Mouse (Mus musculus) MEL (cell line): ENCODE measurements around the gene Fermt2. TPM values are rescaled to one million over a fixed set of nuclear protein-coding genes. Genes with fewer than 3 reads are reported as not detected.

Experiments used
- DNase-seq: peaks from one replicate; pipeline ENCODE4 v3.0.0; 2011; ENCODE audit warnings: low read depth, low spot score
- H3K27ac ChIP-seq: 2 replicates; pipeline ENCODE4 v1.5.1; 2012; ENCODE audit warnings: low read depth, mild to moderate bottlenecking, control low read depth, low read length, moderate library complexity; ENCODE audit not compliant: control insufficient read depth
- H3K27me3 ChIP-seq, 2 experiments: fragments of 150-350 bp in 1 of 2; sonication (generic) in 1 of 2; 2 replicates each; pipeline ENCODE4 v1.6.1; 2012; ENCODE audit warnings: low read length in 2 of 2, mild to moderate bottlenecking in 2 of 2, improper control_type of control experiment in 1 of 2, moderate library complexity in 1 of 2; ENCODE audit not compliant: insufficient read depth in 2 of 2, control insufficient read depth in 1 of 2
- H3K36me3 ChIP-seq, 2 experiments: 2 replicates each; pipeline ENCODE4 v1.6.1; 2012 to 2014; ENCODE audit warnings: low read length in 2 of 2, improper control_type of control experiment in 1 of 2, inconsistent platforms in 1 of 2, mild to moderate bottlenecking in 1 of 2; ENCODE audit not compliant: insufficient read depth in 2 of 2, control insufficient read depth in 1 of 2
- H3K4me1 ChIP-seq, 2 experiments: fragments of 150-350 bp in 1 of 2; sonication (generic) in 1 of 2; 2 replicates each; pipeline ENCODE4 v1.6.1; 2012; ENCODE audit warnings: low read length in 2 of 2, improper control_type of control experiment in 1 of 2, mild to moderate bottlenecking in 1 of 2; ENCODE audit not compliant: insufficient read depth in 2 of 2, control insufficient read depth in 1 of 2
- H3K4me3 ChIP-seq, 2 experiments: fragments of 150-350 bp in 1 of 2; sonication (generic) in 1 of 2; 2 replicates each; pipeline ENCODE4 v1.5.1; 2012; ENCODE audit warnings: low read depth in 2 of 2, low read length in 2 of 2, mild to moderate bottlenecking in 2 of 2, moderate library complexity in 2 of 2, control low read depth in 1 of 2, improper control_type of control experiment in 1 of 2; ENCODE audit not compliant: control insufficient read depth in 1 of 2, insufficient read depth in 1 of 2
- H3K79me2 ChIP-seq: 2 replicates; pipeline ENCODE4 v1.6.1; 2012; ENCODE audit warnings: mild to moderate bottlenecking, low read length, moderate library complexity; ENCODE audit not compliant: control insufficient read depth, poor library complexity, insufficient read depth
- H3K9ac ChIP-seq: 2 replicates; pipeline ENCODE4 v1.6.1; 2012; ENCODE audit warnings: low read depth, mild to moderate bottlenecking, control low read depth, low read length, moderate library complexity; ENCODE audit not compliant: control insufficient read depth, poor library complexity, severe bottlenecking
- H3K9me3 ChIP-seq: fragments of 150-350 bp; sonication (generic); replicated peaks from 2 replicates; pipeline ENCODE4 v1.6.1; 2012; ENCODE audit warnings: mild to moderate bottlenecking, low read length, improper control_type of control experiment, moderate library complexity; ENCODE audit not compliant: insufficient read depth
- CHD2 ChIP-seq: IDR thresholded peaks from 2 replicates; pipeline ENCODE4 v1.6.1; 2011; ENCODE audit warnings: low read length, improper control_type of control experiment
- E2F4 ChIP-seq: IDR thresholded peaks from 2 replicates; pipeline ENCODE4 v1.6.1; 2011; ENCODE audit warnings: low read depth, low read length, improper control_type of control experiment, borderline replicate concordance
- ELF1 ChIP-seq: IDR thresholded peaks from 2 replicates; pipeline ENCODE4 v1.6.1; 2014; ENCODE audit warnings: low read depth, mild to moderate bottlenecking, inconsistent platforms, low read length, improper control_type of control experiment, moderate library complexity
- GABPA ChIP-seq: IDR thresholded peaks from 2 replicates; pipeline ENCODE4 v1.6.1; 2012; ENCODE audit warnings: low read depth, mild to moderate bottlenecking, inconsistent platforms, low read length, improper control_type of control experiment, moderate library complexity
- GATA1 ChIP-seq: IDR thresholded peaks from 2 replicates; pipeline ENCODE4 v1.6.1; 2011; ENCODE audit warnings: low read depth, low read length, improper control_type of control experiment
- HCFC1 ChIP-seq: IDR thresholded peaks from 2 replicates; pipeline ENCODE4 v1.6.1; 2012; ENCODE audit warnings: low read depth, mild to moderate bottlenecking, inconsistent platforms, low read length, improper control_type of control experiment, moderate library complexity
- MAZ ChIP-seq: IDR thresholded peaks from 2 replicates; pipeline ENCODE4 v1.6.1; 2012; ENCODE audit warnings: low read depth, mild to moderate bottlenecking, inconsistent platforms, low read length, improper control_type of control experiment
- MYB ChIP-seq: IDR thresholded peaks from 2 replicates; pipeline ENCODE4 v1.6.1; 2011; ENCODE audit warnings: mild to moderate bottlenecking, low read depth, low read length, improper control_type of control experiment
- MYC ChIP-seq: IDR thresholded peaks from 2 replicates; pipeline ENCODE4 v1.6.1; 2011; ENCODE audit warnings: low read depth, mild to moderate bottlenecking, low read length, improper control_type of control experiment, moderate library complexity
- NELFE ChIP-seq: IDR thresholded peaks from 2 replicates; pipeline ENCODE4 v1.6.1; 2011; ENCODE audit warnings: low read depth, low read length, improper control_type of control experiment
- NRF1 ChIP-seq: IDR thresholded peaks from 2 replicates; pipeline ENCODE4 v1.6.1; 2014; ENCODE audit warnings: low read depth, mild to moderate bottlenecking, inconsistent platforms, low read length, improper control_type of control experiment, moderate library complexity; ENCODE audit not compliant: poor library complexity, insufficient read depth, severe bottlenecking
- POLR2A ChIP-seq, 2 experiments: IDR thresholded peaks; 2 replicates each; pipeline ENCODE4 v1.6.1; 2011 to 2012; ENCODE audit warnings: low read length in 2 of 2, mild to moderate bottlenecking in 2 of 2, control low read depth in 1 of 2, improper control_type of control experiment in 1 of 2, low read depth in 1 of 2, moderate library complexity in 1 of 2; ENCODE audit not compliant: control insufficient read depth in 1 of 2, insufficient read depth in 1 of 2, poor library complexity in 1 of 2
- POLR2AphosphoS2 ChIP-seq: IDR thresholded peaks from 2 replicates; pipeline ENCODE4 v1.6.1; 2011; ENCODE audit warnings: low read length, improper control_type of control experiment
- POLR2AphosphoS5 ChIP-seq: IDR thresholded peaks from 2 replicates; pipeline ENCODE4 v1.6.1; 2012; ENCODE audit warnings: low read depth, borderline replicate concordance, mild to moderate bottlenecking, inconsistent platforms, low read length, moderate library complexity, mixed read lengths
- SMC3 ChIP-seq: IDR thresholded peaks from 2 replicates; pipeline ENCODE4 v1.6.1; 2011; ENCODE audit warnings: low read depth, low read length, improper control_type of control experiment
- TAL1 ChIP-seq: IDR thresholded peaks from 2 replicates; pipeline ENCODE4 v1.6.1; 2012; ENCODE audit warnings: mild to moderate bottlenecking, inconsistent platforms, low read length, moderate library complexity, mixed read lengths
- TBP ChIP-seq: IDR thresholded peaks from 2 replicates; pipeline ENCODE4 v1.8.0; 2011; ENCODE audit warnings: low read depth, low read length, improper control_type of control experiment
- ZKSCAN1 ChIP-seq: IDR thresholded peaks from 2 replicates; pipeline ENCODE4 v1.6.1; 2012; ENCODE audit warnings: low read depth, mild to moderate bottlenecking, inconsistent platforms, low read length, improper control_type of control experiment, moderate library complexity
- ZMIZ1 ChIP-seq: IDR thresholded peaks from 2 replicates; pipeline ENCODE4 v1.6.1; 2012; ENCODE audit warnings: low read depth, mild to moderate bottlenecking, inconsistent platforms, low read length, improper control_type of control experiment, moderate library complexity
- ZNF384 ChIP-seq: IDR thresholded peaks from 2 replicates; pipeline ENCODE4 v1.6.1; 2012; ENCODE audit warnings: low read depth, mild to moderate bottlenecking, inconsistent platforms, low read length, improper control_type of control experiment
- polyA plus RNA-seq, 2 experiments: library from polyadenylated mRNA; stranded (reverse) in 1 of 2; unstranded in 1 of 2; fragments of >175 nt in 1 of 2; fragments of >200 nt in 1 of 2; gene quantifications; 2 replicates each; pipeline versions ENCODE4 v1.2.1 to v1.2.4; 2012; ENCODE audit warnings: low replicate concordance in 2 of 2, low read depth in 1 of 2; ENCODE audit not compliant: insufficient read length in 2 of 2, insufficient read depth in 1 of 2, missing spikeins in 1 of 2
- total RNA-seq: library from RNA; depleted of rRNA; stranded (reverse); fragments of 300-350 nt; gene quantifications from 2 replicates; pipeline ENCODE4 v1.2.3, GENCODE M21; 2012

The Fermt2 gene
- total and polyA plus RNA-seq, 3 experiments: not detected

DNA sequence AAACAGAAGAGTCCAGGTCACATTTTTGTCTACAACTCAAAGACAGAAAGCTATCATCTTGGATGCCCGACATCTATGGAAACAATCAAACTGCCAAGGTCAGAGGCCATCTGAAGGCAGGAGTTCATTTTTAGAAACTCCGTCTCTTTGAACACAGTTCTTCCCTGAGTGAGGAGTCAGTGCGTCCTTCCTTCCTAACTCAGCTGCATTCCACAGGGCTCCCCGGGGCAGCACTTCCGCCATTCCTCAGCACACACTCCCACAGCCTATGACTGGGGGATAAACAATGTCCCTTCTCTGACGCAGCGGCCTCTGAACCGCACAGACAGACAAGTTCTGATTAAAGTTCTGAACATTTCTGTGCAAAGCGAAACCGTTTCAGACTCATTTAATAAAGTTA is 66.3 kb downstream of the Fermt2 start:
- Histone ChIP-seq H3K79me2 (no peaks in the 10 kb centered on the region), H3K27me3 (peaks cover 0 to 2% of the 10 kb centered on the region in 2 experiments; a peak in 1 of 4 replicates), H3K36me3 (no peaks in the 10 kb centered on the region), H3K4me1 (no peaks in the 10 kb centered on the region), H3K4me3 (no peak overlapping the region), H3K9ac (no peak overlapping the region), H3K9me3 (no peaks in the 10 kb centered on the region), H3K27ac (no peak overlapping the region)
- DNase-seq: no peak
- TF ChIP-seq NELFE (no peak), MAZ (no peak), POLR2AphosphoS2 (no peak)

DNA sequence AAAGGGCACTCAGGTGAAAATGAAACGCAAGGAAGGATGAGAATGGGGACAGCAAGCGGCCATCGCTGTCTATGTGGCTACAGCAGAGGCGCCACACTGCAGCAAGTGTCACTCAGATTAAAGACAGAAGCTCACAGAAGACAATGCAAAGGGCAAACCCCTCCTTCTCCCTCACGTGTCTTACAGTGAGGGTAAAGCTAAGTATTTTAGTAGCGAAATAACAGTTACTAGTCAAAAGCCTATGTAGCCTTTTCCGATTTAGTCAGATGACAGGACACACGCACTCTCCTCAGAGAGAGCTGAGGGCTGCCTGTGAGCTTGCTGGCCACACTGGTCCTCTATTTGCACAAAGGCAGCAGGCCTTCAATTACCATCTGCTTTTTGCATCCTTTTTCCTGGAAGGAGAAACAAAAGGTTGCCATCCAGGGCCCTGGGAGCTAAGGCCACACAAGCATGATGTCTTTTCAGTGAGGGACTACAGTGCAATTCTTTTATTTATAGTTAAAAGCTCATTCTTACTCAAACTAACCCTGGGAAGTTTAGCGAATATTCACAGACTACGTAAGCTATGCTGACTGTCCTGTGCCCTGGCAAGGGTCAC is 66.9 kb downstream of the Fermt2 start:
- H3K27me3 ChIP-seq: peaks cover 0 to 2% of the 10 kb centered on the region in 2 experiments; a peak in 1 of 4 replicates
- TF ChIP-seq POLR2AphosphoS5: no peak
- TF ChIP-seq ZMIZ1: no peak
- no peak for TF ChIP-seq SMC3
- TF ChIP-seq ZNF384: no peak
- TF ChIP-seq E2F4: no peak
- no peak for TF ChIP-seq MYC
- no peak for TF ChIP-seq TAL1
- TF ChIP-seq NRF1: no peak
- no peak for TF ChIP-seq GABPA
- TF ChIP-seq NELFE: no peak
- H3K27ac ChIP-seq: no peak overlapping the region
- H3K4me1 ChIP-seq: no peaks in the 10 kb centered on the region
- no peak for DNase-seq
- H3K9me3 ChIP-seq: no peaks in the 10 kb centered on the region
- no peak overlapping the region for H3K9ac ChIP-seq
- no peaks in the 10 kb centered on the region for H3K79me2 ChIP-seq
- no peak overlapping the region for H3K4me3 ChIP-seq
- H3K36me3 ChIP-seq: no peaks in the 10 kb centered on the region

DNA sequence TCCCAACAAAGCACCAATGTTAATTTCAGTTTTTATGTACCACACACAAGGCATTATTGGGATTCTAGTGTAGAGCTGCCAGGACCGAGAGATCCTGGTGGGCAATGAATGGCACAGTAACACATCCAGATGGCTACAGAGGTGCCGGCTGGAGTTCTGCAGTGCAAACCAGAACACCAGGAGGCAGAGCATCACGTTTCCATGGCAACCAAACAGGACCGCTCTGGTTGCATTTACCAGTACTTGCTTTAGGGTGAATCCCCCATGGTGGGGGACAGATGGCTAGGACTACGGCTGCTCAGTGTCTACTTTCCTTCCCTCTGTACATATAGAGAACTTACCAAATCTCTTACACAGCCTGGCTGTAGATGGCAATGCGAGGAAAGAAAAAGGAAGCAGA is 67.5 kb downstream of the Fermt2 start:
- no peak overlapping the region for H3K9ac ChIP-seq
- H3K27me3 ChIP-seq: peaks cover 0 to 2% of the 10 kb centered on the region in 2 experiments; a peak in 1 of 4 replicates
- TF ChIP-seq ELF1: no peak
- no peak for TF ChIP-seq ZKSCAN1
- no peak for TF ChIP-seq NRF1
- TF ChIP-seq GATA1: no peak
- TF ChIP-seq TAL1: no peak
- no peak for TF ChIP-seq CHD2
- no peak for TF ChIP-seq HCFC1
- no peak for TF ChIP-seq MAZ
- TF ChIP-seq ZMIZ1: no peak
- no peak for TF ChIP-seq MYC
- no peak for TF ChIP-seq TBP
- no peak for TF ChIP-seq MYB
- TF ChIP-seq POLR2A (IDR thresholded peaks at IDR 0.05; ENCODE audit: control insufficient read depth in 1 of 2, insufficient read depth in 1 of 2, low read depth in 1 of 2, low read length in 2 of 2, poor library complexity in 1 of 2): no peak
- H3K27ac ChIP-seq: no peak overlapping the region
- DNase-seq: no peak
- no peak overlapping the region for H3K4me3 ChIP-seq
- no peaks in the 10 kb centered on the region for H3K9me3 ChIP-seq
- no peaks in the 10 kb centered on the region for H3K4me1 ChIP-seq
- H3K79me2 ChIP-seq: no peaks in the 10 kb centered on the region
- H3K36me3 ChIP-seq: no peaks in the 10 kb centered on the region
